Mouse (Mus musculus) limb, embryonic 13.5 days (tissue): ENCODE measurements at regions not wholly inside any gene's neighbourhood (a gene's known extent, or its start where the extent isn't known, plus 50 kb on each side); places are given as distances from the start of the nearest gene placed in this dataset.
"Not testable (repeated sequence)": the region's sequence is repeated elsewhere in the genome, so short reads cannot be mapped to it uniquely, and the experiment has no call there.

Source experiments
- ATAC-seq: fragments of 200-750 bp; cut with Nextera tagmentation; 2 replicates; pipeline ENCODE4 v1.8.0; 2017; ENCODE audit warnings: low read depth, moderate number of reproducible peaks, moderate TSS enrichment; ENCODE audit not compliant: low FRiP score
- H3K27ac ChIP-seq: fragments of 300-500 bp; sonication (generic); 2 replicates; pipeline ENCODE4 v1.5.1; 2015; ENCODE audit warnings: inconsistent platforms, mild to moderate bottlenecking, moderate library complexity
- H3K27me3 ChIP-seq: fragments of 300-500 bp; sonication (generic); 2 replicates; pipeline ENCODE4 v1.6.1; 2015; ENCODE audit warnings: mild to moderate bottlenecking, inconsistent platforms
- H3K36me3 ChIP-seq: fragments of 300-500 bp; sonication (generic); 2 replicates; pipeline ENCODE4 v1.6.1; 2015; ENCODE audit warnings: inconsistent platforms, mild to moderate bottlenecking, moderate library complexity
- H3K4me1 ChIP-seq: fragments of 300-500 bp; sonication (generic); 2 replicates; pipeline ENCODE4 v1.6.1; 2015; ENCODE audit warnings: inconsistent platforms
- H3K4me2 ChIP-seq: fragments of 300-500 bp; sonication (generic); replicated peaks from 2 replicates; pipeline ENCODE4 v1.6.1; 2015; ENCODE audit warnings: inconsistent platforms, mild to moderate bottlenecking, moderate library complexity
- H3K4me3 ChIP-seq: fragments of 300-500 bp; sonication (generic); 2 replicates; pipeline ENCODE4 v1.5.1; 2015; ENCODE audit warnings: moderate library complexity, mild to moderate bottlenecking, inconsistent platforms
- H3K9ac ChIP-seq: fragments of 300-500 bp; sonication (generic); 2 replicates; pipeline ENCODE4 v1.6.1; 2015; ENCODE audit warnings: mild to moderate bottlenecking, inconsistent platforms
- H3K9me3 ChIP-seq: fragments of 300-500 bp; sonication (generic); 2 replicates; pipeline ENCODE4 v1.6.1; 2016; ENCODE audit warnings: inconsistent platforms
- WGBS: fragments of 180-500 bp; shearing (Covaris S2); methylation state at CpG from one replicate; pipeline ENCODE4 v1.1.7; 2015; 5-methylcytosine and 5-hydroxymethylcytosine counted together

DNA sequence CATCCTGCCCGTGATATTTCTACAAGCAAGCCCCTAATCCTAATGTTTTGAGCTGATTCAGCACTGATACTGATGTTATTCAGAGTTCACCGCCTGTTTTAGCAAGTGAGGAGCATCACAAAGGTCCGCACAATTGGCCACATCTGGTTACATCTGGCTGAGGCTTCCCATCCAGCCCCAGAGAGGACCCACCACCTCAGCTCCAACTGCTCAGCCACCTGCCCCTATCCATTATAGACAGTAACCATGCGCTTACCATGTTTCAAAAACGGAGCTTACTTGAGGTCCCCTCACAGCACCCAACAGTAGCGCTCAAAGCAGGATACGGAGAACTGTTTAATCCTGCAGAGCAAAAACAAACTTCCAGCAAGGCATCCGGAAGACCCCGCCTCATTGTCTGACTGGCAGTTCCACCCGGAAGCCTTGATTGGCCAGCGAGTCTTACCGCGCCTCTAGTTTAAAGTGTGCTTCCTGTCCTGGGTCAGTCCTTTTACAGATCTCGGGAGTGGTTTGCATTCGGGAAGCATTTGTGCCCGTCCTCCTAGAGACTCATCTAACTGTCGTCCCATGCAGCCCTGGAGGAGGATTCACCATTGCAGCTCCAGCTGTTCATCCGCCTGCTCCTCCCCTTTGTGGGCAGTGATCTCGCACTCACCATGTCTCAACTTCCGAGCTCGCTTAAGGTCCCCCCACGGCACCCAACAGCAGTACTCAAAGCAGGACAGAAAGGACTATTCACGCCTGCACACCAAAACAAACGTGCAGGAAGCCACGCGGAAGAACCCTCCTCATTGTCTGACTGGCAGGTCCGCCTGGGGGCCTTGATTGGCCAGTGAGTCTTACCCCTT, 69.9 kb upstream of the Zfp825 start:
- H3K4me3 ChIP-seq: peak overlapping the region; percentile 58
- WGBS: 1% methylated on average over 27 of the region's 27 CpGs
- H3K4me1 ChIP-seq, H3K36me3 ChIP-seq, H3K27me3 ChIP-seq, H3K9me3 ChIP-seq: not testable (repeated sequence)
- H3K4me2 ChIP-seq: peak overlapping the region; percentile 71
- peak overlapping the region; percentile 69 for H3K9ac ChIP-seq
- ATAC-seq: peak; percentile 99
- peak overlapping the region; percentile 70 for H3K27ac ChIP-seq

DNA sequence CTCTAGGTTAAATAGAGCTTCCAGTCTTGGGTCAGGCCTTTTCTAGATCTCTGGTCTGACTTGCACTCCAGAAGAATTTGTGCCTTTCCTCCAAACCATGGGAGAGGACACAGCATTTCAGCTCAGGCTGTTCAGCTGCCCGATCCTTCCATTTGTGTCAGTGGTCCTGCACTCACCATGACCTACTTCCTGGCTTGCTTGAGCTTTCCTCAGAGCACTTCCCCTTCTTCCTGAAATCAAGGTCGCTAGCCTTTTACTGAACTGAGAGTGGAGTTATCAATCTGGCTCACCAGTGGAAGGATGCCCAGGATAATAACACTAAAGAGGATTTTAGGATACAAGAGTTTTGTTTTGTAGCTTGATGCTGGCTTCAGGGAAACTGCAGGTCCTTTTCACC, 70.5 kb upstream of the Zfp825 start:
- Histone ChIP-seq H3K4me3 (peak overlapping the region; percentile 58), H3K4me2 (peak overlapping the region; percentile 71), H3K9ac (peak overlapping the region; percentile 69), H3K27ac (peak overlapping the region; percentile 70; the same call in 1 of the 2 replicates)
- WGBS: 22% methylated on average over 2 of the region's 2 CpGs
- not testable (repeated sequence) for H3K9me3 ChIP-seq, H3K27me3 ChIP-seq, ATAC-seq, H3K4me1 ChIP-seq, H3K36me3 ChIP-seq

DNA sequence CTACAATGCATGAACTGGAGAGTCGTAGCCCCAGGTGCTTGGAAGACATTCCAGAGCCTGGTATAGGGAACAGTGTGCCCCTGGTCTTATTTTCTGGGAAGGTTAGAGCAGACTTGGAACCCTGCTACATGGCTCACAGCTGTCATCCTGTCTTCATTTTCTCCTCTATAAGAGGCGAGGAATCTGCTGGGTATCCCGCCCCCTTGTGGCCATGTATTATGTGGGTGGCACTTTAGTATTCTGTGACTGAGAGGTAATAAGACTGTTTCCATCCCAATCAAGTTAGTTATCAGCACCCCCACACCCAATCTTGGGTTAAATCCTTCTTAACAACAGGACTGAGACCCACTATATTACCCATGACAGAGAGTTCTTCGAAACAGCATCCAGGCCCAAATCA, 69.4 kb upstream of the Erap1 start:
- H3K4me2 ChIP-seq, H3K27ac ChIP-seq, H3K36me3 ChIP-seq, H3K4me1 ChIP-seq, ATAC-seq, H3K4me3 ChIP-seq, H3K27me3 ChIP-seq, H3K9ac ChIP-seq: not testable (repeated sequence)
- WGBS: 61% methylated on average over 4 of the region's 4 CpGs
- peaks cover 13% of the 10 kb centered on the region for H3K9me3 ChIP-seq
